Comparison of ENCODE assay signal across 14 mouse cellular contexts in genomic region chr1:46921630-46922029, GRCm38 (mm10). TPM values are rescaled to one million over a fixed set of nuclear protein-coding genes. Genes with fewer than 3 reads are reported as not detected.
DNase-seq lines count a peak whose midpoint lies in the region; ATAC-seq and TF ChIP-seq lines count a peak whose summit lies in the region.
"Had no signal": no experiment of that assay in that cellular context is flagged by ENCODE, and none has a peak within 500 bp of the region (broad histone marks: within the 10 kb centered on the region; RNA-seq: fewer than 3 reads in every experiment).

No protein-coding gene starts in this region.

- H3K4me3 ChIP-seq in layer of hippocampus, adult 2 months = no peak overlapping the region
- H3K4me3 ChIP-seq in midbrain, embryonic 13.5 days (replicated peaks) = no peak overlapping the region
- H3K4me3 ChIP-seq: heart, embryonic 13.5 days; midbrain, embryonic 10.5 days had no signal

- H3K27me3 ChIP-seq in midbrain, embryonic 13.5 days = no peaks in the 10 kb centered on the region
- H3K27me3 ChIP-seq: heart, embryonic 13.5 days had no signal

- DNase-seq in layer of hippocampus, adult 2 months (ENCODE audit: low spot score in 2 of 2) = no peak
- DNase-seq in layer of hippocampus, postnatal 10 days (ENCODE audit: low spot score in 2 of 2) = no peak
- peak; percentile 96 for DNase-seq in R1 (ENCODE audit: low read depth, low spot score)
- DNase-seq: kidney, postnatal 4 days; retina, postnatal 1 day; thymus, postnatal 4 days had no signal

- TF ChIP-seq CTCF in layer of hippocampus, adult 2 months (conservative IDR thresholded peaks at IDR 0.05) = no peak

- H3K36me3 ChIP-seq in midbrain, embryonic 13.5 days = no peaks in the 10 kb centered on the region
- H3K36me3 ChIP-seq: heart, embryonic 13.5 days; midbrain, embryonic 10.5 days had no signal

- no peak overlapping the region for H3K9ac ChIP-seq in midbrain, embryonic 13.5 days (replicated peaks)
- H3K9ac ChIP-seq: heart, embryonic 13.5 days; liver, embryonic 14.5 days had no signal

- peak; percentile 48 for ATAC-seq in CD4-positive, CD25-positive, alpha-beta regulatory T cell, adult 4 months
- ATAC-seq in megakaryocyte, adult 5-6 weeks (ENCODE audit: poor library complexity, severe bottlenecking) = peak; percentile 100
- ATAC-seq in midbrain, embryonic 13.5 days = no peak
- ATAC-seq in erythroblast, adult 5-6 weeks (replicated peaks; ENCODE audit: low FRiP score, poor library complexity, severe bottlenecking) = no peak
- ATAC-seq: hindbrain, embryonic 16.5 days had no signal

- no peak overlapping the region for H3K4me2 ChIP-seq in midbrain, embryonic 13.5 days (replicated peaks)
- H3K4me2 ChIP-seq: heart, embryonic 13.5 days had no signal

- H3K27ac ChIP-seq in layer of hippocampus, adult 2 months = peak overlapping the region; percentile 73; the same call in 1 of the 2 replicates
- H3K27ac ChIP-seq in midbrain, embryonic 13.5 days = no peak overlapping the region
- H3K27ac ChIP-seq: heart, embryonic 13.5 days; liver, embryonic 14.5 days; midbrain, embryonic 10.5 days had no signal

- H3K9me3 ChIP-seq in midbrain, embryonic 13.5 days = no peaks in the 10 kb centered on the region
- H3K9me3 ChIP-seq: heart, embryonic 13.5 days; midbrain, embryonic 10.5 days had no signal

- H3K4me1 ChIP-seq in midbrain, embryonic 13.5 days (replicated peaks) = no peaks in the 10 kb centered on the region
- H3K4me1 ChIP-seq: heart, embryonic 13.5 days; midbrain, embryonic 10.5 days had no signal

RNA-seq across cellular contexts. Expression of gene Slc39a10, which starts 29.0 kb away (rescaled TPM):
- 100 to 1,000 TPM in 1 of 2 experiments, 10 to 100 TPM in 1; 90.9 to 108 TPM for total RNA-seq in layer of hippocampus, adult 2 months (2021)
- 10 to 100 TPM; 85.2 to 94.1 TPM for total RNA-seq in layer of hippocampus, postnatal 10 days (2021)
- polyA plus RNA-seq in CD4-positive, CD25-positive, alpha-beta regulatory T cell, adult 4 months (2017; shearing (Covaris generic)) = 10 to 100 TPM; 15.2 to 15.8 TPM
- total RNA-seq in megakaryocyte, adult 5-6 weeks (2015) = 17.0 and 17.8 TPM in 2 replicates
- total RNA-seq in megakaryocyte, adult 5-6 weeks (2017) = 15.8 and 16.3 TPM in 2 replicates
- polyA plus RNA-seq in midbrain, embryonic 13.5 days (2015; fragmentation: Nextera tagmentation; extraction: Ambion mirVana) = 66.1 and 73.8 TPM in 2 replicates
- total RNA-seq in erythroblast, adult 5-6 weeks (2015; ENCODE audit: low replicate concordance) = 1.9 and 2.5 TPM in 2 replicates
- 2.4 and 2.6 TPM in 2 replicates for total RNA-seq in erythroblast, adult 5-6 weeks (2017; ENCODE audit: low replicate concordance)

Comparison
In these comparisons a context has a peak if more than half of its experiments do, and no peak if none do; other contexts are left out.
1. ATAC-seq: peak in CD4-positive, CD25-positive, alpha-beta regulatory T cell, adult 4 months (single experiment) and megakaryocyte, adult 5-6 weeks (single experiment); none in midbrain, embryonic 13.5 days (single experiment) and erythroblast, adult 5-6 weeks (single experiment).
2. RNA of gene Slc39a10, which starts 29.0 kb away (total RNA-seq): 90.9 to 108 TPM in layer of hippocampus, adult 2 months, 85.2 to 94.1 TPM in layer of hippocampus, postnatal 10 days and 15.8 to 17.8 TPM in megakaryocyte, adult 5-6 weeks; 1.9 to 2.6 TPM in erythroblast, adult 5-6 weeks; every median in the first group is over 4 times any median in the second.